Mouse (Mus musculus) neural tube, embryonic 15.5 days (tissue): Measurements from ENCODE around the gene Psen2. TPM values are rescaled to one million over a fixed set of nuclear protein-coding genes. Genes with fewer than 3 reads are reported as not detected.

Experiments
- ATAC-seq: fragments of 200-750 bp; cut with Nextera tagmentation; 2 replicates; pipeline ENCODE4 v1.8.0; 2017; ENCODE audit warnings: mild to moderate bottlenecking, moderate TSS enrichment, moderate library complexity; ENCODE audit not compliant: low FRiP score
- H3K27ac ChIP-seq: fragments of 300-500 bp; sonication (generic); replicated peaks from 2 replicates; pipeline ENCODE4 v1.5.1; 2015; ENCODE audit warnings: mild to moderate bottlenecking, inconsistent platforms
- H3K27me3 ChIP-seq: fragments of 300-500 bp; sonication (generic); replicated peaks from 2 replicates; pipeline ENCODE4 v1.6.1; 2015; ENCODE audit warnings: inconsistent platforms
- H3K36me3 ChIP-seq: fragments of 300-500 bp; sonication (generic); 2 replicates; pipeline ENCODE4 v1.6.1; 2015; ENCODE audit warnings: inconsistent platforms
- H3K4me1 ChIP-seq: fragments of 300-500 bp; sonication (generic); 2 replicates; pipeline ENCODE4 v1.6.1; 2015; ENCODE audit warnings: inconsistent platforms
- H3K4me2 ChIP-seq: fragments of 300-500 bp; sonication (generic); 2 replicates; pipeline ENCODE4 v1.6.1; 2015; ENCODE audit warnings: inconsistent platforms, mild to moderate bottlenecking, moderate library complexity
- H3K4me3 ChIP-seq: fragments of 300-500 bp; sonication (generic); replicated peaks from 2 replicates; pipeline ENCODE4 v1.5.1; 2015; ENCODE audit warnings: mild to moderate bottlenecking, inconsistent platforms
- H3K9ac ChIP-seq: fragments of 300-500 bp; sonication (generic); replicated peaks from 2 replicates; pipeline ENCODE4 v1.6.1; 2015; ENCODE audit warnings: mild to moderate bottlenecking, inconsistent platforms
- H3K9me3 ChIP-seq: fragments of 300-500 bp; sonication (generic); replicated peaks from 2 replicates; pipeline ENCODE4 v1.6.1; 2016; ENCODE audit warnings: inconsistent platforms
- WGBS: fragments of 180-500 bp; shearing (Covaris S2); methylation state at CpG from one replicate; pipeline ENCODE4 v1.1.7; 2015; ENCODE audit warnings: mixed read lengths; 5-methylcytosine and 5-hydroxymethylcytosine counted together
- polyA plus RNA-seq: library from polyadenylated mRNA; unstranded; fragments of >200 nt; fragmentation: Nextera tagmentation; extraction: Ambion mirVana; gene quantifications from 2 replicates; pipeline ENCODE4 v1.2.1, GENCODE M21; 2015

Psen2 gene
- polyA plus RNA-seq, 1 experiment from 2014 or later, result 16.8 TPM

DNA sequence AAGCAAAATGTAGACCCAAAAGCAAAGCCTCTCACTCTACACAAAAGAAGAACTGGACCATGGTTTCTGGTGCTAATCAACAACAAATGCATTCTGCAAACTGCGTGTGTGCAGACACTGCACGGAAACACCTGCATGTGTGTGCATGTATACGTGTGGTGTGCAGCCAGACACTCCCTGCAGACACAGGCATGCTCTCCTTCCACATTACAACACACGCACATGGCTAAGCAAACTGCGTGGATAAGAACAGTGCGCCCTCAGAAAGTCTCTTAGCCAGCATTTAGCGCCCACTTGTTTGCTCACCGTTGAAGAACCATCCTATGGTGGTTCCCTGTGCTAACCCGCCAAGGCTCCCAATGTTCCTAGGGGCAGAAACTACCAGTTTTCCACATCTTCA is 69.2 kb downstream of the Psen2 start:
- Histone ChIP-seq H3K4me2 (no peak overlapping the region), H3K9ac (no peak overlapping the region), H3K4me3 (no peak overlapping the region), H3K36me3 (no peaks in the 10 kb centered on the region), H3K9me3 (no peaks in the 10 kb centered on the region), H3K4me1 (peaks cover 16% of the 10 kb centered on the region), H3K27ac (no peak overlapping the region), H3K27me3 (peaks cover 4% of the 10 kb centered on the region; the same call in 1 of the 2 replicates)
- WGBS, result 91% methylated on average over 9 of the region's 9 CpGs
- no peak for ATAC-seq

DNA sequence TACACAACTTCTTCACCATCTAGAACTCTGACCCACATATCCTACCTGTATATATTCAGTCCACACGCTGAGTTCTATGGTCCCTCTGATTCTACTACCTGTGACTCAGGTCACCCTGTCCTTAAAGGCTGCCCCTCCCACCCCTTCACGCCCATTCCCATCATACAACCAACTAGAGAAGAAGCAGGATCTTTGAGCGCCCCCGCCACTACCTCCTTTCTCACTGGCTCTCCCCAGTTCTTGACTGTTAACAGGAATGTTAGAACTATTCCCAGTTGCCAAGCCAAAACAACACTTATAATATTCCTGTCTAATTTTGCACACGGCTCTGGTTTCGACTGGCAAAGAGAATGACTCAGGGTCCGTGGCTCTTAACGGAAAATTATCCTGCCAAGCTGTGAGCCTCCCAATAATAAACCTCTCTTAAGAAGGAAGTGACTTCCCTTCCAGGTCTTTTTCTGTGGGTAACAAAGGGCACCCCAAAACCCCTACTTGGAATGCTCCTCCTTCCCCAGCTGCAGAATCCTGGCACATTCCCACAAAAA is 69.8 kb downstream of the Psen2 start:
- Histone ChIP-seq H3K9ac (no peak overlapping the region), H3K36me3 (no peaks in the 10 kb centered on the region), H3K27me3 (peaks cover 4% of the 10 kb centered on the region; the same call in 1 of the 2 replicates), H3K4me3 (no peak overlapping the region), H3K9me3 (no peaks in the 10 kb centered on the region), H3K4me2 (no peak overlapping the region), H3K27ac (no peak overlapping the region), H3K4me1 (peaks cover 16% of the 10 kb centered on the region)
- ATAC-seq, result no peak
- 91% methylated on average over 8 of the region's 8 CpGs for WGBS

DNA sequence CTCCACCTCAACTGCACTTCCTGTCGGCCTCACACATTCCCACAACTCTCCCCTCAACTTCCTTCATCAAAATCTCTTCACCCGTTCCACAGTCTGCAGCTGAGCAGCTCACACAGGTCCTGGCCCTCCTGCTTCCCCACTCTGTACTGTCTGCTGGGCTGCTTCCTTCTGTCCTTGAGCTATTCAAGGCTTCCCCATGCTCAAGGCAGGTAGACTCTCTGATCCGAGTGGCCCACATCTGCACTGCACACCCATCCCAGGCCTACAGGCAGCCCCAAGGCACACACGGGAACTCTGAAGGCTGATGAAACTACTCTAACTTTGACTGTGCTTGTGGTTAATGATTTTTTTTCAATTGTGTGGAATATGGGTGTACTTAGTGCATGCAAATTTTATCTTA is 70.4 kb downstream of the Psen2 start:
- no peak overlapping the region for H3K27ac ChIP-seq
- no peaks in the 10 kb centered on the region for H3K9me3 ChIP-seq
- ATAC-seq, result no peak
- H3K4me2 ChIP-seq, result no peak overlapping the region
- no peak overlapping the region for H3K9ac ChIP-seq
- WGBS, result 62% methylated on average over 4 of the region's 4 CpGs
- no peaks in the 10 kb centered on the region for H3K36me3 ChIP-seq
- H3K27me3 ChIP-seq, result peaks cover 4% of the 10 kb centered on the region; the same call in 1 of the 2 replicates
- H3K4me1 ChIP-seq, result peaks cover 16% of the 10 kb centered on the region
- H3K4me3 ChIP-seq, result no peak overlapping the region

DNA sequence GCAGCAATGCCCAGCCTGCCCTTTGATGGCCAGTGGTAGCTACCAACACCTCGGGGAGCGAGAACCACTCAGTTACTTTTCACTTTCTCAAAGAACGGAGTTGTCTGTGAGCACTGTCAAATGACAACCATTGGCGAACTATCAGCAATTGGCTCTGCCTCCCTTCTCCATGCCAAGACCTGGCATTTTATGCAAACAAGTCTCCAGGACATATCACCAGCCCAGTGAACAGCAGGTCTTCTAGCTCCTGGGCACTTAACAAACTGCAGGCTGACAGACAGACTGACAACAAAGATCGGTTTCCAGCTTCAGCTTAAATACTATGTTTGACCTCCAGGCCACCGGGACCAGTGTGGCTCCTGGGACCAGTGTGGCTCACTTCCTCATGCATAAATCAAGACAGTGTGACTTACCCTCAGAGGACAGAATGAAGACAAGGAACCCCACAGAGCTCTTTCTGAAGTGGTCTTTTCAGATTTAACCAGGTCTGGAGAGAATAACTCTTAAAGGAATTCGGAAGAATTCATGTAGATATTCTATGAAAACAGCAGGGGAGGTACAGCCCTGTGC is 71.5 kb downstream of the Psen2 start:
- Histone ChIP-seq H3K27ac (no peak overlapping the region), H3K4me2 (no peak overlapping the region), H3K4me1 (peaks cover 16% of the 10 kb centered on the region), H3K4me3 (no peak overlapping the region), H3K9ac (no peak overlapping the region), H3K9me3 (no peaks in the 10 kb centered on the region), H3K36me3 (no peaks in the 10 kb centered on the region), H3K27me3 (peaks cover 4% of the 10 kb centered on the region; the same call in 1 of the 2 replicates)
- WGBS, result 64% methylated on average over 7 of the region's 7 CpGs
- no peak for ATAC-seq

DNA sequence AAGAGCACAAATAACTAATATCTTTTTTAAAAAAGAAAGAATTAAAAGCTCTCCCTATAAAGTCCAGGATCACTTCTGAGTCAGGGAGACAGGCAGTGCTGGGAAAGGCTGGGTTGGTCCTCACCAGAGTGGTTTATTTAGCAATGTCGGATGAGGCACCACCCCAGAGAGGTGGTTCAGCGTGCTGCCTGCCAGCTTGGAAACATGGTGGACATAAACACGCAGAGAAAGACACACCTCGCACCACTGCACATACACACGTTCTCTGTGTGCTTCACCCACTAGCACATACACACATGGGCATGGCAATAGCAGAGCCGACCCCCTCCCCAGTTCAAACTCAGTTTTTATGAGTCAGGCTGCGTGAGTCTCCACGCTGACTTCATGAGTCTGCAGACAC is 72.1 kb downstream of the Psen2 start:
- WGBS, result 88% methylated on average over 8 of the region's 8 CpGs
- no peaks in the 10 kb centered on the region for H3K36me3 ChIP-seq
- H3K4me3 ChIP-seq, result no peak overlapping the region
- no peak for ATAC-seq
- no peak overlapping the region for H3K4me2 ChIP-seq
- no peaks in the 10 kb centered on the region for H3K9me3 ChIP-seq
- H3K4me1 ChIP-seq, result peaks cover 11% of the 10 kb centered on the region
- no peak overlapping the region for H3K27ac ChIP-seq
- peaks cover 4% of the 10 kb centered on the region; the same call in 1 of the 2 replicates for H3K27me3 ChIP-seq
- no peak overlapping the region for H3K9ac ChIP-seq

DNA sequence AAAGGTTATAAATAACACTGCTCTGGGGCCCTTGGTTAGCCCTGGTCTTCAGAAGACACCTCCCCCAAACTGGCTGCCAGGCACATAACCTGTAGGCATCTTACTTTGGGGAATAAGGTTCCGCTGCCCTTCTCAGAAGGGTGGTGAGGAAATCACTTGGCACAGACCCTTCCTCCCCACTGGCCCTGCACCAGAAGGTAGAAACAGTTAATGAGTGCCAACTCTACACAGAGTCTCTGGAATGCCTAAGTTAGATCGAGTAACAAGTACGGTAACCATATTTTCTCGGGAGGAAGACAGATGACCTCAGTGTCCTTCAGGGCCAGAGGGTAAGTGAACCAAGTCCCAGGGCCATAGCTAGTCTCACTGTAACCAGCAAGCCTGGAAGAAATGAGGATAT is 74.3 kb downstream of the Psen2 start:
- Histone ChIP-seq H3K27me3 (peaks cover under 1% of the 10 kb centered on the region; the same call in 1 of the 2 replicates), H3K27ac (no peak overlapping the region), H3K4me3 (no peak overlapping the region), H3K9ac (no peak overlapping the region), H3K36me3 (no peaks in the 10 kb centered on the region), H3K9me3 (no peaks in the 10 kb centered on the region), H3K4me1 (no peaks in the 10 kb centered on the region), H3K4me2 (no peak overlapping the region)
- WGBS, result 89% methylated on average over 4 of the region's 4 CpGs
- no peak for ATAC-seq

DNA sequence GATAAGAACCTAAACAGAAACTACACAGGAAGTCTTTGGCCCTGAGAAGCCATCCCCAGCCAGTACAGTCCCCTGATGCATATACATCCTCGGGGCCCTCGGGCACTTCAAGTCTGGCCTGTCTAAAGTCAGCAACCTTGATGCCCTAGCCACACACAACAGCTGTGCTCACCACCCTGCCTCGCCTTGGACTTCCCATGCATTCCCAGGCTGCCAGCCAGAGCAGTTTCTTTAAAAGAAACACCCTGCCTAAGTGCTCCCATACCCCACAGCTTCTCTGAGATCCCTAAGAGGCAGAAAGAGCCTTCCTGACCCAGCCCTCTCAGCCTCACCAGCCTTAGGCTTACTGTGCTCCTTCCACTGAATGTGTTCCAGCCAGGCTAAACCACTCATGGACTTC is 76.9 kb downstream of the Psen2 start:
- Histone ChIP-seq H3K27ac (no peak overlapping the region), H3K4me1 (no peaks in the 10 kb centered on the region), H3K4me3 (no peak overlapping the region), H3K36me3 (no peaks in the 10 kb centered on the region), H3K27me3 (no peaks in the 10 kb centered on the region), H3K9ac (no peak overlapping the region), H3K4me2 (no peak overlapping the region), H3K9me3 (no peaks in the 10 kb centered on the region)
- WGBS, result 86% methylated on average over 3 of the region's 3 CpGs
- no peak for ATAC-seq

DNA sequence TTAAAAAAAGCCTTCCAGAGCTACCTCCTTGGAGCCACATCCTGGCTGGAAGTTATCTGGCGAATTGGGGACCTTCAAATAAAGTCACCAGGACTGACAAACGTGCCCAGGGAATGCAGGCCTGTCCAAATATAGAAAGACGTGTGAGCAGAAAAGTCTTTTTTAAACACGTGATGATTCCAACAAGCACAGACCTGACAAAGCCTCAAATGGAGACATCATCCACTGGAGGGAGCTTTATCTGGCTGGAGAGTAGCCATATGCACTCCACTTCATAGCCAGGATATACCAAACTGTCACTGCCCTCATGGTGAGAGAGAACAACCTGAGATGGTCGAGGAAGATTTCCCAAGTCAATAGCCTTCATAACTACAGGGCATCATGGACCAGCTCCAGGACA is 77.4 kb downstream of the Psen2 start:
- Histone ChIP-seq H3K4me3 (no peak overlapping the region), H3K9me3 (no peaks in the 10 kb centered on the region), H3K4me2 (no peak overlapping the region), H3K9ac (no peak overlapping the region), H3K27ac (no peak overlapping the region), H3K36me3 (no peaks in the 10 kb centered on the region), H3K27me3 (no peaks in the 10 kb centered on the region), H3K4me1 (no peaks in the 10 kb centered on the region)
- 73% methylated on average over 5 of the region's 5 CpGs for WGBS
- ATAC-seq, result no peak

DNA sequence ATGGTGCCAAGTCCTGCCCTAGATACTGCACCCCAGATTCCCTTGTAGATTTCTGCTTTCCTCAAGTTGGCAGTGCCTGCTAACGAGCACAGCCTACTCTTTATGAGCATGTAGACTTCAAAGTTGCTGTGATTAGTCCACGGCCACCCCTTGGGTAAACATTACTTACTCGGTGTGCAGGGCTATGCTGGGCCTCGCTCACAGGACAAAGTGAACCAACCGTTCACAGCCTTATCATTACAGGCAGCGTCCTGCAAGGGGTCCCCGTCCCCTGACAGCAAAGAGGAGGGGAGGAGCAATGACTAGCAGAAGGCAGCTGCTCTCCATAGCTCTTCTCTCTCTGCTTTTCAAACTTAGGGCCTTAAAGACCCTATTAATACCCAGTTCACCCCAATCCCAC is 78.5 kb downstream of the Psen2 start:
- H3K4me3 ChIP-seq, result no peak overlapping the region
- 58% methylated on average over 7 of the region's 7 CpGs for WGBS
- no peak overlapping the region for H3K4me2 ChIP-seq
- H3K4me1 ChIP-seq, result no peaks in the 10 kb centered on the region
- H3K9ac ChIP-seq, result no peak overlapping the region
- H3K36me3 ChIP-seq, result no peaks in the 10 kb centered on the region
- H3K27ac ChIP-seq, result no peak overlapping the region
- H3K27me3 ChIP-seq, result no peaks in the 10 kb centered on the region
- H3K9me3 ChIP-seq, result no peaks in the 10 kb centered on the region
- no peak for ATAC-seq

DNA sequence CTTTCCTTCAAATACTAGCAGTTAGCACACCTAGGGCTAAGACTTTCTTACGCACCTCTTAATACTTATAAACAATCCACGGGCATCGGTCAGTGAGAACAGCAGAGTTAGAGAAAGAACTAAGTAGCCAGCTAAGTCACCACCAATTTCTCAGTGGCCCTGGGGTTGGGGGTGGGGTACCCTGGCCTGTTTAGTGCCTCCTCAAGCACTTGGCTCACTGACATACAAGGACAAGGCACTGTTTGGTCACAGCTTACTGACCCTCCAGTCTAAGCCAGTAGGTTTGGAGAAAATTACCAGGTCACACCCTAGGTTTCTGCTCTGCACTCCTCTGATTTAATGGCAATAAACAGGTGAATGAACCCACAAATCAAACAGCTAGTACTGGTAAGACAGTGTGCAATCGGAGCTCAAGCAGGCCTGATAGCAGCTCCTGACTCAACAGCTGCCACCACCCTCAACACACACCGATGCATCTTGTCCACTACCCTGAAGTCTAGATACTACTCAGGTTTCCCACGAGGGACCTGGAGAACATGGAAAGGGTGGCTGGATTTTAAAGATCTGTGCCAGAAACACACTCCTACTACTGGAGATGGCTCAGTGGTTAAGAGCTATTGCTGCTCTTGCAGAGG is 79.6 kb downstream of the Psen2 start:
- ATAC-seq, result no peak
- WGBS, result 89% methylated on average over 6 of the region's 6 CpGs

DNA sequence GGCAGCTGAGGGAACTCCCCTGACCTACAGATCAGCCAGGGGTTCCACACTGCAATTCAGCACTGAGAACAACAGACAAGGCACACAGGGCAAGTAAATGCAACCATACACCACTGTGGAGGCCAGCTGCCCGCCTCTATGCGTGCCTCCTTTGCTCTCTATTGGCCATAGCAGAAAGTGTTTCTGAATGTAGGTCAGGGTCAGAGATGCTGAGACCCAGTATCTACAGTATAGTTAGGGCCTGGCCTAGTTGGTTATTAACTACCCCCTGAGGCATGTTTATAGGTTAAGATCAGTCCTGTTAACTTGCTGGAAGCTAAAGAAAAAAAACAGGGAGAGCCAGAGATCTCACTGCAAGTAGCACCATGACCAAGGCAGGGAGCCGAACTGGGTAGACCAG is 80.5 kb downstream of the Psen2 start:
- 64% methylated on average over 3 of the region's 3 CpGs for WGBS
- Histone ChIP-seq H3K4me2 (no peak overlapping the region), H3K27ac (no peak overlapping the region), H3K9me3 (no peaks in the 10 kb centered on the region), H3K4me3 (no peak overlapping the region), H3K9ac (no peak overlapping the region), H3K4me1 (no peaks in the 10 kb centered on the region), H3K27me3 (no peaks in the 10 kb centered on the region), H3K36me3 (no peaks in the 10 kb centered on the region)
- no peak for ATAC-seq

More for the DNA sequence above, 79.6 kb downstream of the Psen2 start:
- H3K27ac ChIP-seq, result no peak overlapping the region
- no peak overlapping the region for H3K4me3 ChIP-seq
- no peaks in the 10 kb centered on the region for H3K36me3 ChIP-seq
- H3K9me3 ChIP-seq, result no peaks in the 10 kb centered on the region
- no peaks in the 10 kb centered on the region for H3K27me3 ChIP-seq
- H3K4me1 ChIP-seq, result no peaks in the 10 kb centered on the region
- H3K9ac ChIP-seq, result no peak overlapping the region
- no peak overlapping the region for H3K4me2 ChIP-seq

DNA sequence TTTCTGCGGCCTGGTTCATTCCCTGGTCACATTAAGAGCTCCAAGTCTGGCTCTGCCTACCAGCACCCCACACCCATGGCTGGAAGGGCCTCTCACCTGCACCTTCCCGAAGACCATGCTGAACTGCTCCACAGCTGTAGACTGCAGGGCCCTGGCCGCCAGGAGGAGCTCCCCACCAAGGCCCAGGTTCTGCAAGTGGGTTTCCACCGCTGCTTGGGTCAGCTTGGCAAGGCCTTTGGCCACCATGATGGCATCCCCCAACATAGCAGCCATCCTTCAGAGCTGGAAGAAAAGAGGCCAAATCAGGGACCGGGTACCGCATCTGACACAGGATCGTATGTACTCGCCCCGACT is 81.3 kb downstream of the Psen2 start:
- WGBS, result 88% methylated on average over 9 of the region's 9 CpGs
- no peak overlapping the region for H3K9ac ChIP-seq
- no peaks in the 10 kb centered on the region for H3K36me3 ChIP-seq
- no peaks in the 10 kb centered on the region for H3K4me1 ChIP-seq
- H3K4me2 ChIP-seq, result no peak overlapping the region
- H3K27ac ChIP-seq, result no peak overlapping the region
- H3K27me3 ChIP-seq, result no peaks in the 10 kb centered on the region
- H3K9me3 ChIP-seq, result no peaks in the 10 kb centered on the region
- H3K4me3 ChIP-seq, result no peak overlapping the region
- no peak for ATAC-seq
